Mouse (Mus musculus) olfactory bulb, adult 2 months (tissue): ENCODE results near the gene Nkpd1. TPM values are rescaled to one million over a fixed set of nuclear protein-coding genes. Genes with fewer than 3 reads are reported as not detected.
"Not testable (repeated sequence)": the region's sequence is repeated elsewhere in the genome, so short reads cannot be mapped to it uniquely, and the experiment has no call there.

Source experiments
- H3K27ac ChIP-seq: fragments of 200-500 bp; 2 replicates; pipeline ENCODE4 v1.5.1; 2012; ENCODE audit warnings: low read depth, low read length; ENCODE audit not compliant: insufficient read depth
- H3K4me1 ChIP-seq: fragments of 200-500 bp; 2 replicates; pipeline ENCODE4 v1.6.1; 2012; ENCODE audit warnings: low read length; ENCODE audit not compliant: control insufficient read depth, insufficient read depth
- H3K4me3 ChIP-seq: fragments of 200-500 bp; 2 replicates; pipeline ENCODE4 v1.5.1; 2012; ENCODE audit warnings: mild to moderate bottlenecking, low read depth, low read length, moderate library complexity; ENCODE audit not compliant: insufficient read depth
- CTCF ChIP-seq: fragments of 200-500 bp; IDR thresholded peaks from 2 replicates; pipeline ENCODE4 v1.5.1; 2012; ENCODE audit warnings: low read depth, mild to moderate bottlenecking, low read length, moderate library complexity; ENCODE audit not compliant: insufficient read depth
- POLR2A ChIP-seq: fragments of 200-500 bp; IDR thresholded peaks from 2 replicates; pipeline ENCODE4 v1.6.1; 2012; ENCODE audit warnings: mild to moderate bottlenecking, low read depth, low read length, moderate library complexity; ENCODE audit not compliant: insufficient read depth
- WGBS: fragments of 180-500 bp; shearing (Covaris S2); methylation state at CpG from one replicate; pipeline ENCODE4 v1.1.7; 2018; 5-methylcytosine and 5-hydroxymethylcytosine counted together
- polyA plus RNA-seq: library from polyadenylated mRNA; stranded (reverse); fragments of >200 nt; gene quantifications from 2 replicates; pipeline ENCODE4 v1.2.4, GENCODE M21; 2012; ENCODE audit warnings: low replicate concordance; ENCODE audit not compliant: missing spikeins, insufficient read depth, insufficient read length

Gene Nkpd1
- polyA plus RNA-seq, 1 experiment, result not detected

DNA sequence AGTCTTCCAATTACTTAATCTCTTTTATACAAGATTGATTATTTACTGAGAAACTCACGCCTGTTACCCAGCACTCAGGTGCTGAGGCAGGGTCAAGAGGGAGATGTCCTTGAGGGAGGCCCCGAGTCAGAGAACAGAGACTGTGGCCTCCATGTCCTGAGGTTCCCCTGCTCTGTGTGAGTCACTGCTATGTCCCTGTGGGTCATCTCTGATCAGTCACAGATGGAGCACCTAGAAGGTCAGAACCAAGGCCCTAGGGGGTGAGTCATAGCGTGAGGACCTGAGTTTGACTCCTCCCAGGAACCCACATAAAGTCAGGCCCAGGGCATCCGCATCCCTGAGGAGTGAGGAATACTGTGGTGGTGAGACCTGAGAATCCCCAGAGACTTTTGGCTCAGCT lies 16.0 kb upstream of the Nkpd1 start:
- no peak overlapping the region for H3K4me3 ChIP-seq
- no peak overlapping the region for H3K27ac ChIP-seq
- WGBS, result 92% methylated on average over 4 of the region's 4 CpGs
- TF ChIP-seq POLR2A (no peak), CTCF (no peak)
- H3K4me1 ChIP-seq, result peaks cover 2% of the 10 kb centered on the region

DNA sequence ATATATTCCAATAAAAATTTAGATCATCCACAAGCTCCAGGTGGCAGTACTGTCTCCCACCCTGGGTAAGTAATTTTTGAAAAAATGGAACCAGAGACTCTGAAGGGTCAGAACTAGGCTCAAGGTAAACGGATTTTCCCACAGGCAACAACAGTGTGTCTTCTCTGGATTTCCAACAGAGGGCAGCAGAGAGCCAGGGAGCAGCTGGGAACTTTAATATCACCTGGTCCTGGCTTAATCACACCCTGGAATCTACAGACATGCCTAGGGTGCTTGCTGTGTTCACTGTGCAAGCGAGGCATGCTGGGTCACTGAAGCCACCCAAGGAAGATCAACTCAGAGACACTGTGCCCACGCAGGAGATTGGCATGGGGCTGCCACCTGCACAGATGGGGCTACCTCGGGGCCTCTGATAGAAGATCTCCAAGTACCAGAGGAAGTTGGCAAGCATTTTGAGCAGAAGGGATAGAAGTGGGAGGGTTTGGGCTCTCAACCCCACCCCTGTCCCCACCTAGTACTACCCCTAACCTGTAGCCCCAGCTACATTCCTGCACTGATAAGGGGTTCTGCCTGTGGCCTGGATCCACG lies 14.1 kb upstream of the Nkpd1 start:
- H3K4me3 ChIP-seq, result no peak overlapping the region
- TF ChIP-seq POLR2A (no peak), CTCF (peak; percentile 45; the same call in 1 of the 2 replicates)
- H3K4me1 ChIP-seq, result peaks cover 13% of the 10 kb centered on the region
- 36% methylated on average over 5 of the region's 5 CpGs for WGBS
- no peak overlapping the region for H3K27ac ChIP-seq

DNA sequence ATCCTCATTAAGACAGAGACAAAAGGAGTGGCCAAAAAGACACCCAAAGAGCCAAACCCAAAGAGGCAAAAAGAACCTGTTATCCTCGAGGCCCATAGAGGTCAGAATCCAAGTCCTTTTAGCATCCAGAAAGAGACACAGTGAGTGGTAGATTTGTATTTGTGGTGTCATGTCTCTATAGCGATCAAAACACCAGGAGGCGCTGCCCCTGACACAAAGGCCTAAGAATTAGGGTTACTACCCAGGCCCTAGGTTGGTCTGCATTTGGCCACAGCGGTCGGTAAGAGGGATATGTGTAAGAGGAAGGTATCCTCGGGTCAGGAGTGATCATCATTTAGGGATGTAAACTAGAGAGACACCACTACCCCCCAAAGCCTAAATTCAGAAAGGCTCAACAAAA lies 11.3 kb upstream of the Nkpd1 start:
- H3K4me3 ChIP-seq, result no peak overlapping the region
- no peak overlapping the region for H3K27ac ChIP-seq
- H3K4me1 ChIP-seq, result peaks cover 21% of the 10 kb centered on the region
- TF ChIP-seq CTCF (no peak), POLR2A (no peak)
- 55% methylated on average over 6 of the region's 6 CpGs for WGBS

DNA sequence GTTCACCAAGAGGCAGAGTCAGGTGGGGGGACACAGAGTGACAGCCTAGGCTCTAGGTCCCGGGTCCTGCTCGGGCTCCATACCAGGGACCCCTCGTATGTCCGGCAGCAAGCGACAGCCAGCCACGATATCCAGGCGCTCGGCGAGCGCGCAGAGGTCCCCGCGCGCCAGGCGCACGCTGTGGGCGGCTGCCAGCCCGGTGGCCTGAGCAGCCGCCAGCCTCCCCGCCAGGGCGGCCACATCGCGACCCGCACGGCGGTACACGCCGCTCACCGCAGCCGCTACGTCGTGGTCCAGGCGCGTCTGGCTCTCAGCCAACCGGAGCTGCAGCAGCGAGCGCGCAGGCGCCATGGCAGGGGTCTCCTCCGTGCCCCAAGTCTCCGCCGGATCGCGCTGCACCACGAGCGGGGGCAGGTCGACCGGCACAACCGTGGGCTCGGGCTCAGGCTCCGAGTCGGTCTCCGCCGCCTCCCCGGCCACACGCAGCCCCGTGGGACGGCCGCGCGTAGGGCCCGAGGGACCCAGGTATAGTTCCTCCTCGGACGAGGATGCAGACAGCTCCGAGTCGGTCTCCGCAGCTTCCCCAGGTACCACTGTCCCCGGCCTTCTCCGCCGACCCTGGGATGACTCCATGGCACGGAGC lies 10.5 kb upstream of the Nkpd1 start:
- WGBS, result 1% methylated on average over 71 of the region's 71 CpGs
- TF ChIP-seq CTCF (no peak), POLR2A (no peak)
- H3K27ac ChIP-seq, result no peak overlapping the region

DNA sequence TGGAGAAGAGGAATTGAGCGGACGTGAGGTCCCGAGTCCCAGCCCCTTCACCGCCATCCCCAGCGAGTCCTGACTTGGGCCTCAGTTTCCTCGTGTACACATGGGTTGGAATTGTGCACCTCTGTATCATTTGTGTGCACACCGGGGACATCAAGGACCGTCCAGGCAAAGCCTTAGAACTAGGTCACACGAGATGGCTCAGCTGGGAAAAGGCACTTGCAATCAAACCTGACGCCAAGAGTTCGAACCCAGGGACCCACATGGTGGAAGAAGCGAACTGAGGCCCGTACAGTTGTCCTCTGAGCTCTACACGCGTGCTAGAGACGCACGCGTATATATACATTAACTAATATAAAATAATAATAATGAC lies 10.0 kb upstream of the Nkpd1 start:
- H3K4me1 ChIP-seq, result peaks cover 21% of the 10 kb centered on the region
- no peak overlapping the region for H3K27ac ChIP-seq
- peak overlapping the region; percentile 51 for H3K4me3 ChIP-seq
- 0 out of 2 replicates have a peak, but pooled peaks have one; percentile 5 for TF ChIP-seq POLR2A
- no peak for TF ChIP-seq CTCF
- WGBS, result 6% methylated on average over 18 of the region's 18 CpGs

More for the DNA sequence above, 10.5 kb upstream of the Nkpd1 start:
- Histone ChIP-seq H3K4me3 (peak overlapping the region; percentile 51), H3K4me1 (peaks cover 21% of the 10 kb centered on the region)

DNA sequence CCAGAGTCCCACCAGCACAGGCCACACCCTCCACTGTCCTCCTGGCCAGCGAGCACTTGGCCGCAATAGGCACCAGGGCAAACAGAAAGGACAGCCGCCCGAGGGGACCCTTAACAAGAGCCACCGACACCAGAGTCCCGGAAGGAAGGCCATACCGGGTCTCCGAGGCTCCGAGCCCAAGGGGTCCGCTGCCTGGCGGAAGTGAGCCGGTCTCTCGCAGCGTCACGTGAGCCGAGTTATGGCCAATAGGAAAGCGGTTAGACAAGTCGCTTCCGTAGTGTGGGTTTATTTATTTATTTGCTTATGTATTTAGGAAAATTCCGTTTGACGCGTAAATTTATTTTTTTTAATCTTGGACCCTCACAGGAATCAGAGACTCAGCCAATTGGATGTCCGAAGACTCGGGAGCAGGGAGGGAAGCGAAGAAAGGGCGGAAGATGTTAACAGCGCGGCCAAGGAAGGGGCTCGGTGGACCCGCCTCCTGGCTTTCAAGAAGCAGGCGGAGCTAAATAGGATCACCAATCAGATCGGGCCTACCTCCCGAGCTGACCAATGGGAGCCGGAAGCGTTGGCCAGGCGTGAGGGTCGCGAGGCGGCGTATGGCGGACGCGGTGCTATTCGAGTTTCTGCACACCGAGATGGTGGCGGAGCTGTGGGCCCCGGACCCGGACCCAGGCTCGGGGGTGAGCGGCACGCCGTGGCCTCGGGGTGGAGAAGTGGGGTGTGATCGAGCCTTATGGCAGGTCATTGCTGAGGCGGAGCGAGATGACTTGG lies 9.3 kb upstream of the Nkpd1 start, which contains the start of the genes Bloc1s3 and Trappc6a:
Gene Bloc1s3, minus strand, starts transcription at position 218 of the 774 bp plus-strand sequence.
Gene Trappc6a, plus strand, starts transcription at position 246 of the 774 bp plus-strand sequence.
- under 1% methylated on average over 56 of the region's 56 CpGs for WGBS
- TF ChIP-seq POLR2A, result peak; percentile 28; the same call in 1 of the 2 replicates
- TF ChIP-seq CTCF, result no peak
- Histone ChIP-seq H3K27ac (peak within 1 kb of the TSS; percentile 48; the same call in 1 of the 2 replicates), H3K4me1 (peaks cover 21% of the 10 kb centered on the region), H3K4me3 (peak within 1 kb of the TSS; percentile 90)

DNA sequence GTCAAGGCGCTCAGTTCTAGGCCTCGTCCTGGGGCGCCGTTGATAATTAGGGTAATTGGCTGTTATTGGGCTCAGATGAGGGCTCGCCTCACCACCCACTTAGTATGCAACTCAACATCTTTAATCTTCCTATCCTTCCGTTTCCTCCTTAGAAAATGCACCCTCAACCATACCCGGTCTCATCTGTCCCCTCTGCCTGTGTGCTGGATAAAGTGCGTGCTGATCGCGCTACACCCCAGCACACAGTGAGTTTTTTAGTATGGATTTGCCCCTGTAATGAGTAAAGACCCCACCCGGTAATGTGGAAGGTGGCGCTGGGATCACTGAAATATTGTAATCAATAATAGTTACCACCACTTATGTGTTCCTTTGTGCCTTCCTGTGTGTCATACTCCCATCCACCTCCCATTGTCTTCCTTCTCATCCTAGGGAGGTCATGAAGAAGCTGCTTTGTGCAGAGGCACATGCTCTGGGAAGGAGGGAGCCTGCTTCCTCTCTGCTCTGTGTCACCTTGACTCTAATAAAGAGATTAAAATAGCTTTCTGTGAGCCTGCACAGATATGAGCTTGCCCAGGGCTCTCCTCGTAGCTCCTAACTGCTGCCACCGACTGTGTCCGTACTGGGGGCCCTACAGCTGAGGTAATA lies 8.6 kb upstream of the Nkpd1 start:
- TF ChIP-seq POLR2A (no peak), CTCF (no peak)

DNA sequence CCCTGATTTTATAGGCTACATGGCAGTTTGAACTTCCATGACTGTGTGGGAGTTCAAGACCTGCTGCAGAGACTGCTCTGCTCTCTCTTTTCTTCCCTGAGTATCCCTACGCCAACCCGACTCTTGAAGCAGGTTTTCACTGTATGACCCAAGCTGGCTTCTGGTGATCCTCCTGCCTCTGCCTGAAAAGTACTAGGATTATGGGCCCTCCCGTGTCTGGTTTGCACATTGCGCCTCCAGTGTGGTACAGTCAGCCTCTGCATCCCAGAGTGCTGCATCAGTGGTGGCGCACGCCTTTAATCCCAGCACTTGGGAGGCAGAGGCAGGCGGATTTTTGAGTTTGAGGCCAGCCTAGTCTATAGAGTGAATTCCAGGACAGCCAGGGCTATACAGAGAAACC lies 7.9 kb upstream of the Nkpd1 start:
- 88% methylated on average over 7 of the region's 7 CpGs for WGBS
- TF ChIP-seq CTCF (no peak), POLR2A (no peak)
- no peak overlapping the region for H3K4me3 ChIP-seq
- H3K4me1 ChIP-seq, result peaks cover 19% of the 10 kb centered on the region
- no peak overlapping the region for H3K27ac ChIP-seq

More for the DNA sequence above, 8.6 kb upstream of the Nkpd1 start:
- Histone ChIP-seq H3K4me1 (peaks cover 19% of the 10 kb centered on the region), H3K4me3 (peak overlapping the region; percentile 90), H3K27ac (peak overlapping the region; percentile 48; the same call in 1 of the 2 replicates)
- 5% methylated on average over 15 of the region's 15 CpGs for WGBS

DNA sequence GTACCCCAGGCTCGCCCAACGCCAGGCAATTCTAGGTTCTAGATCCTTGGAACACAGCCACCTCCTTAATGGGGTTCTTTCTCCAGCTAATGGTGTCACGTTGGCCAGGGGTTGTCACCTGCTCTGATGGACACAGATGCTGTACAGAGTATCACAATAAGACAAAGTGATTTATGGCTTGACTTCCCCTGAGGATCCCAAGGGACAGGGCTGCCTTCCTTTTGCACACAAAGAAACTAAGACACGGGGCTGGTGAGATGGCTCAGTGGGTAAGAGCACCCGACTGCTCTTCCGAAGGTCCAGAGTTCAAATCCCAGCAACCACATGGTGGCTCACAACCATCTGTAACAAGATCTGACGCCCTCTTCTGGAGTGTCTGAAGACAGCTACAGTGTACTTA lies 5.7 kb upstream of the Nkpd1 start:
- not testable (repeated sequence) for H3K27ac ChIP-seq
- peaks cover 16% of the 10 kb centered on the region for H3K4me1 ChIP-seq
- 89% methylated on average over 6 of the region's 7 CpGs for WGBS

More for the DNA sequence above, 5.7 kb upstream of the Nkpd1 start:
- not testable (repeated sequence) for H3K4me3 ChIP-seq
